Mouse (Mus musculus): Measurements from ENCODE around the gene Nupr1.

The Nupr1 gene

GRCm38 (mm10) chr7:126621452-126622359, 9.0 kb downstream of the Nupr1 start:
- no peak for TF ChIP-seq CTCF (conservative IDR thresholded peaks at IDR 0.05; ENCODE audit: low read length)
- TF ChIP-seq NANOG (IDR thresholded peaks at IDR 0.05; ENCODE audit: borderline replicate concordance, low read length): no peak
- no peak for TF ChIP-seq POU5F1 (IDR thresholded peaks at IDR 0.05; ENCODE audit: borderline replicate concordance, low read length)
- Histone ChIP-seq H3K36me3 (ENCODE audit: insufficient read depth, low read length) (peaks cover 7% of the 10 kb centered on the region; the same call in 1 of the 2 replicates), H3K9me3 (ENCODE audit: low read length) (no peaks in the 10 kb centered on the region), H3K27me3 (ENCODE audit: insufficient read depth, low read length) (no peaks in the 10 kb centered on the region), H3K4me1 (replicated peaks; ENCODE audit: low read depth, low read length) (peaks cover 37% of the 10 kb centered on the region), H3K4me3 (replicated peaks; ENCODE audit: low read length) (no peak overlapping the region)

GRCm38 (mm10) chr7:126619559-126620275, 10.9 kb downstream of the Nupr1 start:
- TF ChIP-seq CTCF (conservative IDR thresholded peaks at IDR 0.05; ENCODE audit: low read length): no peak
- no peak for TF ChIP-seq NANOG (IDR thresholded peaks at IDR 0.05; ENCODE audit: borderline replicate concordance, low read length)
- no peak for TF ChIP-seq POU5F1 (IDR thresholded peaks at IDR 0.05; ENCODE audit: borderline replicate concordance, low read length)
- H3K9me3 ChIP-seq (ENCODE audit: low read length): no peaks in the 10 kb centered on the region

GRCm38 (mm10) chr7:126616707-126617106, 14.0 kb downstream of the Nupr1 start:
- H3K36me3 ChIP-seq (ENCODE audit: insufficient read depth, low read length): no peaks in the 10 kb centered on the region; the same call in 1 of the 2 replicates
- TF ChIP-seq NANOG (IDR thresholded peaks at IDR 0.05; ENCODE audit: borderline replicate concordance, low read length) (no peak), CTCF (conservative IDR thresholded peaks at IDR 0.05; ENCODE audit: low read length) (no peak), POU5F1 (IDR thresholded peaks at IDR 0.05; ENCODE audit: borderline replicate concordance, low read length) (no peak)
- H3K4me1 ChIP-seq (replicated peaks; ENCODE audit: low read depth, low read length): peaks cover 10% of the 10 kb centered on the region; the same call in 1 of the 2 replicates
- H3K9me3 ChIP-seq (ENCODE audit: low read length): peaks cover 5% of the 10 kb centered on the region
- no peaks in the 10 kb centered on the region for H3K27me3 ChIP-seq (ENCODE audit: insufficient read depth, low read length)
- H3K4me3 ChIP-seq (replicated peaks; ENCODE audit: low read length): no peak overlapping the region

More at GRCm38 (mm10) chr7:126619559-126620275, 10.9 kb downstream of the Nupr1 start:
- Histone ChIP-seq H3K36me3 (ENCODE audit: insufficient read depth, low read length) (peaks cover 7% of the 10 kb centered on the region; the same call in 1 of the 2 replicates), H3K4me1 (replicated peaks; ENCODE audit: low read depth, low read length) (peaks cover 20% of the 10 kb centered on the region), H3K27me3 (ENCODE audit: insufficient read depth, low read length) (no peaks in the 10 kb centered on the region), H3K4me3 (replicated peaks; ENCODE audit: low read length) (no peak overlapping the region)

- Histone ChIP-seq H3K36me3 (ENCODE audit: insufficient read depth, low read length) (no peaks in the 10 kb centered on the region), H3K27me3 (ENCODE audit: insufficient read depth, low read length) (no peaks in the 10 kb centered on the region), H3K9me3 (ENCODE audit: low read length) (peaks cover 5% of the 10 kb centered on the region), H3K4me3 (replicated peaks; ENCODE audit: low read length) (no peak overlapping the region), H3K4me1 (replicated peaks; ENCODE audit: low read depth, low read length) (peaks cover 10% of the 10 kb centered on the region; the same call in 1 of the 2 replicates)
- TF ChIP-seq POU5F1 (IDR thresholded peaks at IDR 0.05; ENCODE audit: borderline replicate concordance, low read length) (no peak), CTCF (conservative IDR thresholded peaks at IDR 0.05; ENCODE audit: low read length) (no peak), NANOG (IDR thresholded peaks at IDR 0.05; ENCODE audit: borderline replicate concordance, low read length) (no peak)
Observed at GRCm38 (mm10) chr7:126612736-126613135, 17.9 kb downstream of the Nupr1 start.

GRCm38 (mm10) chr7:126607796-126608195, 22.9 kb downstream of the Nupr1 start:
- H3K9me3 ChIP-seq (ENCODE audit: low read length): no peaks in the 10 kb centered on the region
- no peak overlapping the region for H3K4me3 ChIP-seq (replicated peaks; ENCODE audit: low read length)
- H3K27me3 ChIP-seq (ENCODE audit: insufficient read depth, low read length): no peaks in the 10 kb centered on the region
- TF ChIP-seq POU5F1 (IDR thresholded peaks at IDR 0.05; ENCODE audit: borderline replicate concordance, low read length) (no peak), NANOG (IDR thresholded peaks at IDR 0.05; ENCODE audit: borderline replicate concordance, low read length) (no peak), CTCF (conservative IDR thresholded peaks at IDR 0.05; ENCODE audit: low read length) (no peak)
- H3K4me1 ChIP-seq (replicated peaks; ENCODE audit: low read depth, low read length): 0 out of 2 replicates have a peak, but pooled peaks cover 3% of the 10 kb centered on the region
- H3K36me3 ChIP-seq (ENCODE audit: insufficient read depth, low read length): no peaks in the 10 kb centered on the region

GRCm38 (mm10) chr7:126607064-126607463, 23.6 kb downstream of the Nupr1 start:
- H3K9me3 ChIP-seq (ENCODE audit: low read length): no peaks in the 10 kb centered on the region
- no peak overlapping the region for H3K4me3 ChIP-seq (replicated peaks; ENCODE audit: low read length)
- TF ChIP-seq POU5F1 (IDR thresholded peaks at IDR 0.05; ENCODE audit: borderline replicate concordance, low read length): no peak
- no peak for TF ChIP-seq NANOG (IDR thresholded peaks at IDR 0.05; ENCODE audit: borderline replicate concordance, low read length)
- no peak for TF ChIP-seq CTCF (conservative IDR thresholded peaks at IDR 0.05; ENCODE audit: low read length)
- H3K36me3 ChIP-seq (ENCODE audit: insufficient read depth, low read length): no peaks in the 10 kb centered on the region
- peaks cover 5% of the 10 kb centered on the region; the same call in 1 of the 2 replicates for H3K4me1 ChIP-seq (replicated peaks; ENCODE audit: low read depth, low read length)
- no peaks in the 10 kb centered on the region for H3K27me3 ChIP-seq (ENCODE audit: insufficient read depth, low read length)

- H3K27me3 ChIP-seq (ENCODE audit: insufficient read depth, low read length): no peaks in the 10 kb centered on the region
- TF ChIP-seq POU5F1 (IDR thresholded peaks at IDR 0.05; ENCODE audit: borderline replicate concordance, low read length) (no peak), NANOG (IDR thresholded peaks at IDR 0.05; ENCODE audit: borderline replicate concordance, low read length) (no peak), CTCF (conservative IDR thresholded peaks at IDR 0.05; ENCODE audit: low read length) (no peak)
Observed at GRCm38 (mm10) chr7:126606611-126607010, 24.1 kb downstream of the Nupr1 start.

GRCm38 (mm10) chr7:126602650-126603049, 28.0 kb downstream of the Nupr1 start:
- Histone ChIP-seq H3K27me3 (ENCODE audit: insufficient read depth, low read length) (no peaks in the 10 kb centered on the region), H3K4me3 (replicated peaks; ENCODE audit: low read length) (no peak overlapping the region), H3K36me3 (ENCODE audit: insufficient read depth, low read length) (no peaks in the 10 kb centered on the region), H3K4me1 (replicated peaks; ENCODE audit: low read depth, low read length) (peaks cover 20% of the 10 kb centered on the region), H3K9me3 (ENCODE audit: low read length) (no peaks in the 10 kb centered on the region)
- TF ChIP-seq NANOG (IDR thresholded peaks at IDR 0.05; ENCODE audit: borderline replicate concordance, low read length): no peak
- TF ChIP-seq POU5F1 (IDR thresholded peaks at IDR 0.05; ENCODE audit: borderline replicate concordance, low read length): no peak
- no peak for TF ChIP-seq CTCF (conservative IDR thresholded peaks at IDR 0.05; ENCODE audit: low read length)

More at GRCm38 (mm10) chr7:126606611-126607010, 24.1 kb downstream of the Nupr1 start:
- Histone ChIP-seq H3K36me3 (ENCODE audit: insufficient read depth, low read length) (no peaks in the 10 kb centered on the region), H3K4me1 (replicated peaks; ENCODE audit: low read depth, low read length) (peaks cover 7% of the 10 kb centered on the region), H3K4me3 (replicated peaks; ENCODE audit: low read length) (no peak overlapping the region), H3K9me3 (ENCODE audit: low read length) (no peaks in the 10 kb centered on the region)
